Mouse (Mus musculus) lung, embryonic 14.5 days (tissue): ENCODE measurements around the gene Brinp3. TPM values are rescaled to one million over a fixed set of nuclear protein-coding genes. Genes with fewer than 3 reads are reported as not detected.

Experiments
- ATAC-seq: fragments of 200-750 bp; cut with Nextera tagmentation; 2 replicates; pipeline ENCODE4 v1.8.0; 2017; ENCODE audit warnings: mild to moderate bottlenecking, moderate TSS enrichment, moderate library complexity; ENCODE audit not compliant: insufficient read depth
- DNase-seq: peaks from one replicate; pipeline ENCODE4 v3.0.0-alpha.2; 2015
- H3K27ac ChIP-seq: fragments of 300-500 bp; sonication (generic); 2 replicates; pipeline ENCODE4 v1.5.1; 2014; ENCODE audit warnings: low read depth, mild to moderate bottlenecking, moderate library complexity
- H3K27me3 ChIP-seq: fragments of 300-500 bp; sonication (generic); 2 replicates; pipeline ENCODE4 v1.6.1; 2014; ENCODE audit warnings: low read length, control low read depth; ENCODE audit not compliant: insufficient read depth
- H3K36me3 ChIP-seq: fragments of 300-500 bp; sonication (generic); 2 replicates; pipeline ENCODE4 v1.6.1; 2014; ENCODE audit warnings: control low read depth; ENCODE audit not compliant: insufficient read depth
- H3K4me1 ChIP-seq: fragments of 300-500 bp; sonication (generic); 2 replicates; pipeline ENCODE4 v1.6.1; 2014; ENCODE audit warnings: antibody characterized with exemption, control low read depth; ENCODE audit not compliant: insufficient read depth
- H3K4me2 ChIP-seq: fragments of 300-500 bp; sonication (generic); 2 replicates; pipeline ENCODE4 v1.6.1; 2014; ENCODE audit warnings: mild to moderate bottlenecking
- H3K4me3 ChIP-seq: fragments of 300-500 bp; sonication (generic); 2 replicates; pipeline ENCODE4 v1.5.1; 2014; ENCODE audit warnings: low read depth, low read length
- H3K9ac ChIP-seq: fragments of 300-500 bp; sonication (generic); 2 replicates; pipeline ENCODE4 v1.6.1; 2014
- H3K9me3 ChIP-seq: fragments of 300-500 bp; sonication (generic); 2 replicates; pipeline ENCODE4 v1.6.1; 2016; ENCODE audit warnings: low read depth, low read length, control low read depth
- CTCF ChIP-seq: IDR thresholded peaks from 2 replicates; pipeline ENCODE4 v1.5.1; 2016; ENCODE audit warnings: antibody characterized with exemption, low read depth
- WGBS: fragments of 180-500 bp; shearing (Covaris S2); extraction: QIAGEN DNeasy Blood & Tissue Kit; methylation state at CpG from one replicate; pipeline ENCODE4 v1.1.7; 2014; 5-methylcytosine and 5-hydroxymethylcytosine counted together
- polyA plus RNA-seq: library from polyadenylated mRNA; unstranded; fragments of >200 nt; fragmentation: Nextera tagmentation; extraction: Ambion mirVana; gene quantifications from 2 replicates; pipeline ENCODE4 v1.2.1, GENCODE M21; 2014

The Brinp3 gene
- polyA plus RNA-seq, 1 experiment from 2014 or later: 0.07 TPM

DNA sequence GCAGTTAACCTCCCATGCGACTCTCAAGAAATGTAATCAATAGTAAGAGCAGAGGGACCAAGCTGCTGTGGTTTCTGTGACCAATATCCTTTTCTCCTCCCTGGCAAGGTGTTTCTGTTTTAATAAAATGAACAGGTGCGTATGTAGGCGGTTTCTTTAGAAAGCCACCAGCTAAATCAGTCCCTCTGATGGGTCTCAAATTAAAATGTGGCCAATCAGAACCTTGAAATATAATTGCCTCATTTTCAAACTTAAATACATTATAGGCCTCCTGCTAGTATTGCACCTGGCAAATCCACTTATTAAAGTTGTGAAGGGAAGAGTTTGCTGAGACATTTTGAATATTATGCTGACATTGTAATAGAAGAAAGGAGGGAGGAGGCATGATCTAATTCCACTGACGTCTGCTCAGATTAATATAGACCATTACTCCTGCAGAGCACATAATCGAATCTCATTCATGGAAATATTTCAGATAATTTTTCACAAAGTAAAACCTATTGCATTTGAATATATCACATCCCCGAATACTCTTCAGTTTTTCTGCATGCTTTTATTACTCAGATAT lies 305.5 kb downstream of the Brinp3 start:
- no peak for TF ChIP-seq CTCF
- WGBS: 78% methylated on average over 6 of the region's 6 CpGs
- ATAC-seq (no peak), DNase-seq (no peak)
- no peaks in the 10 kb centered on the region for H3K27me3 ChIP-seq
- H3K36me3 ChIP-seq: no peaks in the 10 kb centered on the region
- H3K4me3 ChIP-seq: no peak overlapping the region
- H3K27ac ChIP-seq: no peak overlapping the region
- no peaks in the 10 kb centered on the region for H3K4me1 ChIP-seq
- no peak overlapping the region for H3K4me2 ChIP-seq
- H3K9me3 ChIP-seq: no peaks in the 10 kb centered on the region
- H3K9ac ChIP-seq: no peak overlapping the region

GRCm38 (mm10) chr1:146801821-146802220 lies 307.3 kb downstream of the Brinp3 start:
- Histone ChIP-seq H3K9ac (no peak overlapping the region), H3K4me2 (no peak overlapping the region), H3K4me1 (no peaks in the 10 kb centered on the region), H3K9me3 (no peaks in the 10 kb centered on the region), H3K27ac (no peak overlapping the region), H3K27me3 (no peaks in the 10 kb centered on the region), H3K4me3 (no peak overlapping the region), H3K36me3 (no peaks in the 10 kb centered on the region)
- DNase-seq: no peak
- ATAC-seq: no peak
- TF ChIP-seq CTCF: no peak
- 86% methylated on average over 3 of the region's 3 CpGs for WGBS

- Histone ChIP-seq H3K9ac (no peak overlapping the region), H3K27me3 (no peaks in the 10 kb centered on the region), H3K9me3 (no peaks in the 10 kb centered on the region), H3K4me2 (no peak overlapping the region), H3K4me1 (no peaks in the 10 kb centered on the region), H3K4me3 (no peak overlapping the region), H3K27ac (no peak overlapping the region), H3K36me3 (no peaks in the 10 kb centered on the region)
- no peak for ATAC-seq
- TF ChIP-seq CTCF: no peak
- no peak for DNase-seq
- WGBS: 77% methylated on average over 4 of the region's 4 CpGs
Observed at GRCm38 (mm10) chr1:146807765-146808164, 313.2 kb downstream of the Brinp3 start.

- Histone ChIP-seq H3K27ac (no peak overlapping the region), H3K4me3 (no peak overlapping the region), H3K4me2 (no peak overlapping the region), H3K4me1 (no peaks in the 10 kb centered on the region), H3K9ac (no peak overlapping the region), H3K27me3 (no peaks in the 10 kb centered on the region), H3K36me3 (no peaks in the 10 kb centered on the region), H3K9me3 (no peaks in the 10 kb centered on the region)
- TF ChIP-seq CTCF: no peak
- DNase-seq (no peak), ATAC-seq (no peak)
- WGBS: 20% methylated on average over 1 of the region's 1 CpGs
Observed at GRCm38 (mm10) chr1:146833888-146834287, 339.3 kb downstream of the Brinp3 start.

- H3K27me3 ChIP-seq: no peaks in the 10 kb centered on the region
- H3K9ac ChIP-seq: no peak overlapping the region
- no peaks in the 10 kb centered on the region for H3K4me1 ChIP-seq
- WGBS: 65% methylated on average over 2 of the region's 2 CpGs
- TF ChIP-seq CTCF: no peak
- H3K4me3 ChIP-seq: no peak overlapping the region
- DNase-seq: no peak
- H3K4me2 ChIP-seq: no peak overlapping the region
- H3K9me3 ChIP-seq: no peaks in the 10 kb centered on the region
- H3K27ac ChIP-seq: no peak overlapping the region
- H3K36me3 ChIP-seq: no peaks in the 10 kb centered on the region
- ATAC-seq: no peak
Observed at GRCm38 (mm10) chr1:146844087-146844486, 349.5 kb downstream of the Brinp3 start.

- H3K27me3 ChIP-seq: no peaks in the 10 kb centered on the region
- no peak for TF ChIP-seq CTCF
- H3K27ac ChIP-seq: no peak overlapping the region
- ATAC-seq (no peak), DNase-seq (no peak)
- no peak overlapping the region for H3K9ac ChIP-seq
- H3K4me1 ChIP-seq: no peaks in the 10 kb centered on the region
- H3K4me3 ChIP-seq: no peak overlapping the region
- no peaks in the 10 kb centered on the region for H3K9me3 ChIP-seq
- H3K4me2 ChIP-seq: no peak overlapping the region
- 61% methylated on average over 3 of the region's 3 CpGs for WGBS
- no peaks in the 10 kb centered on the region for H3K36me3 ChIP-seq
Observed at GRCm38 (mm10) chr1:146848892-146849291, 354.3 kb downstream of the Brinp3 start.

- Histone ChIP-seq H3K9me3 (no peaks in the 10 kb centered on the region), H3K4me1 (no peaks in the 10 kb centered on the region), H3K4me3 (no peak overlapping the region), H3K27me3 (no peaks in the 10 kb centered on the region), H3K9ac (no peak overlapping the region), H3K36me3 (no peaks in the 10 kb centered on the region), H3K4me2 (no peak overlapping the region), H3K27ac (no peak overlapping the region)
- no peak for ATAC-seq
- no peak for DNase-seq
- WGBS: 62% methylated on average over 2 of the region's 2 CpGs
- TF ChIP-seq CTCF: no peak
Observed at GRCm38 (mm10) chr1:146850147-146850546, 355.6 kb downstream of the Brinp3 start.

- no peaks in the 10 kb centered on the region for H3K4me1 ChIP-seq
- H3K27ac ChIP-seq: no peak overlapping the region
- no peak overlapping the region for H3K4me3 ChIP-seq
- H3K36me3 ChIP-seq: no peaks in the 10 kb centered on the region
- H3K9me3 ChIP-seq: no peaks in the 10 kb centered on the region
- H3K9ac ChIP-seq: no peak overlapping the region
- no peaks in the 10 kb centered on the region for H3K27me3 ChIP-seq
- TF ChIP-seq CTCF: no peak
- ATAC-seq (no peak), DNase-seq (no peak)
- no peak overlapping the region for H3K4me2 ChIP-seq
Observed at GRCm38 (mm10) chr1:146898636-146899035, 404.1 kb downstream of the Brinp3 start.
